ENCODE assay signal across 14 mouse cellular contexts in the genomic region with DNA sequence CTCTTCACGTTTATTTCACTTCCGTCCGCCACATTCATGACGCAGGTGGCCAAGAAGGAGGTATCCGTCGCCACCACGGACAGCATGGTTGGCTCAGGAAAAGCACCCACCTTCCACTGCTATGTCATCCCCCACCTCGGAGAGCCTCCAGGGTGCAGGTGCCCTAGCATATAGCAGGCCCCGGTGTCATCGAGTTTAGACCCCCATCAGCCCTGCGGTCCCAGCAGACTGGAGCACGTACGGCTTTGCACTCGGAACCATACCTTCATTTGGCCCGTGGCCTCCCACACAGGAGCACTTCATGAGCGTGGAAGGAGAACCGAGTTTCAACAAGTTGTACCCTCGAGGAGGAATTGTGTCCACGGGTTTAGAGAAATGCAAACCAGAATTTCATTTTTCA. TPM values are rescaled to one million over a fixed set of nuclear protein-coding genes. Genes with fewer than 3 reads are reported as not detected.
DNase-seq lines count a peak whose midpoint lies in the region; ATAC-seq and TF ChIP-seq lines count a peak whose summit lies in the region.
"Had no signal": no experiment of that assay in that cellular context is flagged by ENCODE, and none has a peak within 500 bp of the region (broad histone marks: within the 10 kb centered on the region; RNA-seq: fewer than 3 reads in every experiment).

No protein-coding gene starts in this region.

- TF ChIP-seq CTCF in midbrain, postnatal 0 days (IDR thresholded peaks at IDR 0.05) = no peak

- H3K4me2 ChIP-seq in heart, embryonic 13.5 days = peak overlapping the region; percentile 27
- peak overlapping the region; percentile 36 for H3K4me2 ChIP-seq in forebrain, embryonic 14.5 days (ENCODE audit: low read length)
- H3K4me2 ChIP-seq in midbrain, postnatal 0 days (ENCODE audit: low read depth, low read length, poor library complexity, severe bottlenecking) = peak overlapping the region; percentile 29
- H3K4me2 ChIP-seq: heart, embryonic 15.5 days; liver, embryonic 11.5 days had no signal

- H3K4me1 ChIP-seq in heart, embryonic 13.5 days = peaks cover 25% of the 10 kb centered on the region
- H3K4me1 ChIP-seq in forebrain, embryonic 14.5 days (ENCODE audit: control insufficient read depth, insufficient read depth, low read length) = peaks cover 49% of the 10 kb centered on the region
- peaks cover 81% of the 10 kb centered on the region for H3K4me1 ChIP-seq in limb, embryonic 10.5 days
- no peaks in the 10 kb centered on the region for H3K4me1 ChIP-seq in midbrain, postnatal 0 days (ENCODE audit: insufficient read depth, low read length)

- H3K4me3 ChIP-seq in heart, embryonic 13.5 days = no peak overlapping the region
- H3K4me3 ChIP-seq in forebrain, embryonic 14.5 days (ENCODE audit: low read depth, low read length) = 0 out of 2 replicates have a peak overlapping the region, but pooled peaks have one; percentile 5
- H3K4me3 ChIP-seq in limb, embryonic 10.5 days = no peak overlapping the region
- peak overlapping the region; percentile 12; the same call in 1 of the 2 replicates for H3K4me3 ChIP-seq in midbrain, postnatal 0 days (ENCODE audit: low read depth, low read length)
- H3K4me3 ChIP-seq: gastrocnemius, adult 2 months; heart, embryonic 15.5 days had no signal

- H3K27me3 ChIP-seq in heart, embryonic 13.5 days (replicated peaks) = peaks cover 7% of the 10 kb centered on the region; the same call in 1 of the 2 replicates
- no peaks in the 10 kb centered on the region for H3K27me3 ChIP-seq in forebrain, embryonic 14.5 days (replicated peaks; ENCODE audit: control insufficient read depth, insufficient read depth, low read length)
- H3K27me3 ChIP-seq in limb, embryonic 10.5 days (ENCODE audit: low read depth, poor library complexity, severe bottlenecking) = 0 out of 2 replicates have a peak, but pooled peaks cover 13% of the 10 kb centered on the region
- H3K27me3 ChIP-seq in midbrain, postnatal 0 days (ENCODE audit: insufficient read depth, low read length) = no peaks in the 10 kb centered on the region
- H3K27me3 ChIP-seq: heart, embryonic 15.5 days had no signal

- intact Hi-C loops in left cerebral cortex, postnatal 36 days (cut with DNase I) = no loop called here

- no peaks in the 10 kb centered on the region for H3K36me3 ChIP-seq in heart, embryonic 13.5 days
- H3K36me3 ChIP-seq in forebrain, embryonic 14.5 days (ENCODE audit: control insufficient read depth, insufficient read depth, low read length) = no peaks in the 10 kb centered on the region
- H3K36me3 ChIP-seq in limb, embryonic 10.5 days = no peaks in the 10 kb centered on the region
- no peaks in the 10 kb centered on the region for H3K36me3 ChIP-seq in midbrain, postnatal 0 days (ENCODE audit: insufficient read depth, low read length)
- H3K36me3 ChIP-seq: heart, embryonic 15.5 days had no signal

- no peaks in the 10 kb centered on the region for H3K9me3 ChIP-seq in heart, embryonic 13.5 days
- H3K9me3 ChIP-seq in forebrain, embryonic 14.5 days (replicated peaks; ENCODE audit: control insufficient read depth, low read length) = no peaks in the 10 kb centered on the region
- no peaks in the 10 kb centered on the region for H3K9me3 ChIP-seq in limb, embryonic 10.5 days (replicated peaks)
- no peaks in the 10 kb centered on the region for H3K9me3 ChIP-seq in midbrain, postnatal 0 days (ENCODE audit: low read length)
- H3K9me3 ChIP-seq: heart, embryonic 15.5 days had no signal

- no peak for DNase-seq in heart, postnatal 4 days
- no peak for DNase-seq in forebrain, embryonic 14.5 days (ENCODE audit: low spot score)
- DNase-seq in limb, embryonic 10.5 days (ENCODE audit: low spot score) = no peak
- DNase-seq in midbrain, postnatal 0 days (ENCODE audit: low spot score) = no peak
- no peak for DNase-seq in frontal cortex, postnatal 14 days (ENCODE audit: low spot score in 2 of 2)
- DNase-seq in left cerebral cortex, postnatal 36 days (ENCODE audit: low spot score in 2 of 2) = no peak
- no peak for DNase-seq in gastrocnemius, postnatal 4 days (ENCODE audit: low spot score in 2 of 2)
- DNase-seq: cerebellum, adult 9-10 months; gastrocnemius, adult 2 months; kidney, adult 18-20 months; right cerebral cortex, adult 18-20 months had no signal

- 61% methylated on average over 19 of the region's 19 CpGs for WGBS in heart, embryonic 13.5 days
- WGBS in forebrain, embryonic 14.5 days = 43% methylated on average over 19 of the region's 19 CpGs
- 56% methylated on average over 19 of the region's 19 CpGs for WGBS in limb, embryonic 10.5 days
- WGBS in midbrain, postnatal 0 days = 45% methylated on average over 19 of the region's 19 CpGs

- H3K9ac ChIP-seq in heart, embryonic 13.5 days = no peak overlapping the region
- peak overlapping the region; percentile 29; the same call in 1 of the 2 replicates for H3K9ac ChIP-seq in forebrain, embryonic 14.5 days (ENCODE audit: low read length)
- H3K9ac ChIP-seq in midbrain, postnatal 0 days (replicated peaks; ENCODE audit: low read length, poor library complexity, severe bottlenecking) = no peak overlapping the region
- H3K9ac ChIP-seq: heart, embryonic 15.5 days had no signal

- ATAC-seq in heart, embryonic 13.5 days (ENCODE audit: extremely low read depth, insufficient number of reproducible peaks, low FRiP score, low TSS enrichment) = no peak
- no peak for ATAC-seq in forebrain, embryonic 14.5 days
- no peak for ATAC-seq in midbrain, postnatal 0 days (ENCODE audit: low FRiP score)

- H3K27ac ChIP-seq in heart, embryonic 13.5 days (replicated peaks) = no peak overlapping the region
- peak overlapping the region; percentile 61 for H3K27ac ChIP-seq in forebrain, embryonic 14.5 days (ENCODE audit: low read depth, low read length)
- H3K27ac ChIP-seq in limb, embryonic 10.5 days = peak overlapping the region; percentile 82
- no peak overlapping the region for H3K27ac ChIP-seq in midbrain, postnatal 0 days (ENCODE audit: low read depth, low read length)
- H3K27ac ChIP-seq: gastrocnemius, adult 2 months; heart, embryonic 15.5 days had no signal

RNA-seq across cellular contexts. Expression of a gene that starts 50.8 kb away (rescaled TPM):
- 26.2 and 30.3 TPM in 2 replicates for polyA plus RNA-seq in heart, embryonic 13.5 days (2015; fragmentation: Nextera tagmentation; extraction: Ambion mirVana)
- 10 to 100 TPM; 53.5 to 56.8 TPM for total RNA-seq in heart, postnatal 4 days (2021)
- polyA plus RNA-seq in forebrain, embryonic 14.5 days (2014; fragmentation: Nextera tagmentation; extraction: Ambion mirVana) = 30.5 and 40.6 TPM in 2 replicates
- 143 and 161 TPM in 2 replicates for polyA plus RNA-seq in limb, embryonic 10.5 days (2016; fragmentation: Nextera tagmentation; extraction: Ambion mirVana)
- total RNA-seq in midbrain, postnatal 0 days (2014; rRNA removed) = 40.9 and 53.4 TPM in 2 replicates
- 12.3 and 12.9 TPM in 2 replicates for polyA plus RNA-seq in midbrain, postnatal 0 days (2015; fragmentation: Nextera tagmentation; extraction: Ambion mirVana)
- total RNA-seq in left cerebral cortex, postnatal 36 days (2021) = 1 to 10 TPM; 8.0 to 8.3 TPM
- total RNA-seq in gastrocnemius, postnatal 4 days (2021) = 100 to 1,000 TPM; 110 to 125 TPM

Comparison
In these comparisons a context has a peak if more than half of its experiments do, and no peak if none do; other contexts are left out.
1. H3K27ac ChIP-seq: peak in forebrain, embryonic 14.5 days (single experiment) and limb, embryonic 10.5 days (single experiment); none in heart, embryonic 13.5 days (single experiment) and midbrain, postnatal 0 days (single experiment).
2. H3K4me3 ChIP-seq: peak in forebrain, embryonic 14.5 days (single experiment) and midbrain, postnatal 0 days (single experiment); none in heart, embryonic 13.5 days (single experiment) and limb, embryonic 10.5 days (single experiment).
3. Peak in every context shown above with its lines, with median percentiles within 50 percentile points of each other: H3K4me2 ChIP-seq.